Mouse (Mus musculus): ENCODE measurements around the gene Cyp4x1.
"Not testable (repeated sequence)": the region's sequence is repeated elsewhere in the genome, so short reads cannot be mapped to it uniquely, and the experiment has no call there.

Gene Cyp4x1

GRCm38 (mm10) chr4:115133621-115134295 is at the start of gene Cyp4x1:
Gene Cyp4x1 (minus strand): TSS chr4:115134281.
- peak; percentile 95 for ATAC-seq (ENCODE audit: insufficient number of reproducible peaks, low FRiP score, low TSS enrichment)

GRCm38 (mm10) chr4:115176201-115176600 is 42.1 kb upstream of the Cyp4x1 start:
- not testable (repeated sequence) for ATAC-seq (ENCODE audit: insufficient number of reproducible peaks, low FRiP score, low TSS enrichment)

- ATAC-seq (ENCODE audit: insufficient number of reproducible peaks, low FRiP score, low TSS enrichment): no peak
These were observed 40.7 kb upstream of the Cyp4x1 start for GRCm38 (mm10) chr4:115174694-115175353.

- not testable (repeated sequence) for ATAC-seq (ENCODE audit: insufficient number of reproducible peaks, low FRiP score, low TSS enrichment)
These were observed 24.9 kb upstream of the Cyp4x1 start for GRCm38 (mm10) chr4:115158963-115159362.

- no peak for ATAC-seq (ENCODE audit: insufficient number of reproducible peaks, low FRiP score, low TSS enrichment)
These were observed 20.6 kb upstream of the Cyp4x1 start for GRCm38 (mm10) chr4:115154723-115155122.

- 0 out of 2 replicates have a peak, but pooled peaks have one; percentile 50 for ATAC-seq (ENCODE audit: insufficient number of reproducible peaks, low FRiP score, low TSS enrichment)
These were observed 182 bp upstream of the Cyp4x1 start for GRCm38 (mm10) chr4:115134296-115134630.

GRCm38 (mm10) chr4:115133085-115133484 is 996 bp downstream of the Cyp4x1 start:
- ATAC-seq (ENCODE audit: insufficient number of reproducible peaks, low FRiP score, low TSS enrichment): 0 out of 2 replicates have a peak, but pooled peaks have one; percentile 16

- no peak for ATAC-seq (ENCODE audit: insufficient number of reproducible peaks, low FRiP score, low TSS enrichment)
These were observed 9.4 kb downstream of the Cyp4x1 start for GRCm38 (mm10) chr4:115124713-115125112.

GRCm38 (mm10) chr4:115123507-115123906 is 10.6 kb downstream of the Cyp4x1 start:
- ATAC-seq (ENCODE audit: insufficient number of reproducible peaks, low FRiP score, low TSS enrichment): no peak

GRCm38 (mm10) chr4:115121608-115122007 is 12.5 kb downstream of the Cyp4x1 start:
- no peak for ATAC-seq (ENCODE audit: insufficient number of reproducible peaks, low FRiP score, low TSS enrichment)

- no peak for ATAC-seq (ENCODE audit: insufficient number of reproducible peaks, low FRiP score, low TSS enrichment)
These were observed 12.9 kb downstream of the Cyp4x1 start for GRCm38 (mm10) chr4:115121162-115121561.

- no peak for ATAC-seq (ENCODE audit: insufficient number of reproducible peaks, low FRiP score, low TSS enrichment)
These were observed 14.4 kb downstream of the Cyp4x1 start for GRCm38 (mm10) chr4:115119642-115120041.

GRCm38 (mm10) chr4:115113266-115113665 is 20.8 kb downstream of the Cyp4x1 start:
- ATAC-seq (ENCODE audit: insufficient number of reproducible peaks, low FRiP score, low TSS enrichment): no peak

GRCm38 (mm10) chr4:115111167-115111566 is 22.9 kb downstream of the Cyp4x1 start:
- ATAC-seq (ENCODE audit: insufficient number of reproducible peaks, low FRiP score, low TSS enrichment): no peak

- peak; percentile 20; the same call in 1 of the 2 replicates for ATAC-seq (ENCODE audit: insufficient number of reproducible peaks, low FRiP score, low TSS enrichment)
These were observed 30.6 kb downstream of the Cyp4x1 start for GRCm38 (mm10) chr4:115103510-115103909.

GRCm38 (mm10) chr4:115101682-115102081 is 32.4 kb downstream of the Cyp4x1 start:
- ATAC-seq (ENCODE audit: insufficient number of reproducible peaks, low FRiP score, low TSS enrichment): peak; percentile 65

- no peak for ATAC-seq (ENCODE audit: insufficient number of reproducible peaks, low FRiP score, low TSS enrichment)
These were observed 37.0 kb downstream of the Cyp4x1 start for GRCm38 (mm10) chr4:115097146-115097496.

GRCm38 (mm10) chr4:115096435-115097145 is 37.5 kb downstream of the Cyp4x1 start:
- no peak for ATAC-seq (ENCODE audit: insufficient number of reproducible peaks, low FRiP score, low TSS enrichment)

GRCm38 (mm10) chr4:115095671-115096434 is 38.2 kb downstream of the Cyp4x1 start:
- 0 out of 2 replicates have a peak, but pooled peaks have one; percentile 12 for ATAC-seq (ENCODE audit: insufficient number of reproducible peaks, low FRiP score, low TSS enrichment)

- no peak for ATAC-seq (ENCODE audit: insufficient number of reproducible peaks, low FRiP score, low TSS enrichment)
These were observed 40.0 kb downstream of the Cyp4x1 start for GRCm38 (mm10) chr4:115094056-115094455.
